Mouse (Mus musculus): ENCODE data around the gene Terf2ip.
A peak's percentile ranks its signal among the peaks of the same experiment; 100 is the strongest.

The Terf2ip gene

DNA sequence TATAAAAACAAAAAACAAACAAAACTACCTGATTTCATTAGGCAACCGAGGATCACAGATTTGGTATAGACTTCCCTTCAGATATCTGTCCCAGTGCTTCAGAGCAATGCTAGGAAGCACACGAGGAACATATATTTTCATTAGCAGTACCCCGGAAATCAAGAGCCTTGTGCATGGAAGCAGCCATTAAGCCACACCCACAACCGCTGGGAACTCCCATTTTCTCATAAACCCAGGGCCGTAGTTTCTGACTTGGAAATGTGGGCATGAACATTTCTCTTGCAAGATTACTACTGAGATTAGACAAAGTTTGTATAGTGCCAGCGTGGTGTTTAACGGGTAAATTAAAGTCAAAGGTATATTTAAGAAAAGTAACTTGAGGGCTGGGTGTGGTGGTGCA lies 1.6 kb upstream of the Terf2ip start:
- DNase-seq (ENCODE audit: low spot score), result no peak

DNA sequence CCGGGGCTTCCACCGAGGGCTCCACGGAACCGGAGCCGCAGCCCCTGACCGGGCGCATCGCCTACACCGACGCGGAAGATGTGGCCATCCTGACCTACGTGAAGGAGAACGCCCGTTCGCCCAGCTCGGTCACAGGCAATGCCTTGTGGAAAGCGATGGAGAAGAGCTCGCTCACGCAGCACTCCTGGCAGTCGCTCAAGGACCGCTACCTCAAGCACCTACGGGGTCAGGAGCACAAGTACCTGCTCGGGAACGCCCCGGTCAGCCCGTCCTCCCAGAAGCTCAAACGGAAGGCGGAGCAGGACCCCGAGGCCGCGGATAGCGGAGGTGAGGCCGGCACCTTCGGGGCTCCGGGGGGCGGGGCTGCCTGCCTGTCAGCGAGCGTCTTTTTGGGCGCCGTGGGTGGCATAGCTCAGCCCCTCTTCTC lies 631 bp downstream of the Terf2ip start:
- DNase-seq (ENCODE audit: low spot score), result no peak

DNA sequence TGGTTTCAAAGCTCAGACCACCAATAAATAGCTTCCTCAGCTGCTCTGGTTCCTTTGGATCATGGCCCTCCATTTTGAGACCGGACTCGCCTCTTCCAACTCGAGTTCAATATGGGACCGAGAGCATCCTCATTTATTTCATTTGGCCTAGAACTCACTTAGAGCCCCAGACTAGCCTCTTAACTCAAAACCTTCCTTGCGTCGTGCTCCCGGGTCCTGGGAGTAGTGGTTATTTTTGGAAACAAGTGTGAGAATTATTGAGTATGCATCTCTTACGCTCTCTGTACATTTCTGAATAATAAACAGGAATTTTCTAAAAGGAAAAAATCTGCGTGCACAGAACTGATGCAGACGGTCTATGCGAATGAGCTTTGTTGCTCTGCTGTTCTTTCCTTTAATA lies 3.7 kb downstream of the Terf2ip start, which contains the start of gene Gm6793:
Gene Gm6793 (minus strand): TSS at position 101 of the 400 bp plus-strand sequence.
- DNase-seq (ENCODE audit: low spot score), result no peak

DNA sequence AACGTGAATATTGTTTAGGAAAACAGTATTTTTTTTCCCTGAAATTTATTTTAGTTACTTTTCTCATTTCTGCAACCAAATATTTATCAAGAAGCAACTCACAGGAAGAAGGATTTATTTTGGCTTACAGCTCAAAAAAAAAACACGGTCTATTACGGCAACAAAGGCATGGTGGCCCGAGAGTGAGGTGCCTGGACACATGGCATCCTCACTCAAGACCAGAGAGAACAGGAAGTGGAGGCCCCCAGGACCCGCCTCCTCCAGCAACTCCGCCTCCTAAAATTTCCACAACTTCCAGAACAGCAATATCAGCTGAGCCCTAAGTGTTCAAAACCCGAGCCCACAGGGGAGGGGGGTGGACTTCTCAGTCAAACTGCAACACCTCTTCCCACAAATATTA lies 18.3 kb downstream of the Terf2ip start:
- no peak for DNase-seq (ENCODE audit: low spot score)

DNA sequence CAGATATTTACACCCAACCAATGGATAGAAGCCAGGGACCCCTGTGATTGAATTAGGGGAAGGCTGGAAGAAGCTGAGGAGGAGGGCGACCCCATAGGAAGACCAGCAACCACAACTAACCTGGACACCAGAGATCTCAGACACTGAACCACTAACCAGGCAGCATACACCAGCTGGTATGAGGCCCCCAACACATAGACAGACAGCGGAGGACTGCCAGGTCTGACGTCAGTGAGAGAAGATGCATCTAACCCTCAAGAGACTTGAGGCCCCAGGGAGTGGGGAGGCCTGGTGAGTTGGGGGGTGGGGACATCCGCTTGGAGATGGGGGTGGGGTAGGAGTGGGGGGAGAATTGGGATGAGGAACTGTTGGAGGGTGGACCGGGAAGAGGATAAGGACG lies 19.5 kb downstream of the Terf2ip start:
- no peak for DNase-seq (ENCODE audit: low spot score)

DNA sequence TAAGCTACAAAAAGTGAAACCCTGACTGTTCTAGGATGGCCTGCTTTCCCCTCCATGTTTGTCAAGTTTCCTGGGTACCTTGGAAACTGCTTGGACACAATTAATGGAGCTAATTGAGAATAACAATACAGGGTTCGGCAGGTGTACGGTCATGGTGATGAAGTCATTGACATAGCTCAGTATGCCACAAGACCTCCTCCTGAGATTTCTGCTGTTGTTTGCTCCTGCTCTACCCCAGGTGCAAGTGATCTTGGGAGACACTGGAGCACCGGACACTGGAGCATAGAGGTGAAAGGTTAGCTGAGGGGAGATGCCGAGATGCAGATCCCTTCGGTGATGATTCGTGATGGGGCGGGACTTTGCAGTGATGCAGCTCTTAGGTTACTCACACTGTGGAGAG lies 21.9 kb downstream of the Terf2ip start:
- DNase-seq (ENCODE audit: low spot score), result no peak

DNA sequence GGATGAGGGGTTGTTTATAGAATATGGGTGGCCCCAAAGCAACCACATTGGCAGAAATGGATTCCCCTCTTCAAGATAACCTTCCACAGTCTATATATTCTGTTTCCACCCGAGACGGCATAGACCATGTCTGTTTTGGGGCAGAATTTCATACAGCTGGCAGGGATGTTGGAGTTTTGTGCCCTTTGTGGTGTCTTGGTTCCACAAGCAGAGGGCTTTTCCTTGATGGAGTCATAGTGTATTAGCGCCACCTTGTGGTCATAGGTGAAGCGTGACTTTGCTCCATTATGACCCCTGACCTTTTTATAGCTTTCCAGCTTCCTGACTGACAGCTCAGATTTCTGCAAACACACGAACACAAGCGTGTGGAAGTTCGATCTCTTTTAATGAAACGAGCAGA lies 23.4 kb downstream of the Terf2ip start:
- DNase-seq (ENCODE audit: low spot score), result no peak

DNA sequence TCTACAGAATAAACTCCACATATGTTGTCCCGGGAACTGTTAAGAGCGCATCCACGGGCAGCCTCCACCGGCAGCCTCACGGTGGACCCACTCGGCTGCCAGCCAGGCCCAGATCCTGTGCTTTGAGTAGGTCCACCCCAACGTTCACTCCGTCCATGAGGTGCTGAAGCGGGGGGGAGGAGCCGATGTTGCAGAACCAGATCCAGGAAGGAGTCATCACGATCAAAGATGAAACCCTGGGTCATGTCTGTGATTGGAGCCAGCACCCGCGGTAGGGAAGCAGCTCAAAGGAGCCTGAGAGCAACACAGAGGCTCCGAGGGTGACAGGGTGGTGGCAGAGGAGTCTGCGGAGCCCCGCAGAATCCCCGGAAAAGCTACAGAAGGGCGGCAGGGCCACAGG lies 26.3 kb downstream of the Terf2ip start:
- DNase-seq (ENCODE audit: low spot score), result no peak

DNA sequence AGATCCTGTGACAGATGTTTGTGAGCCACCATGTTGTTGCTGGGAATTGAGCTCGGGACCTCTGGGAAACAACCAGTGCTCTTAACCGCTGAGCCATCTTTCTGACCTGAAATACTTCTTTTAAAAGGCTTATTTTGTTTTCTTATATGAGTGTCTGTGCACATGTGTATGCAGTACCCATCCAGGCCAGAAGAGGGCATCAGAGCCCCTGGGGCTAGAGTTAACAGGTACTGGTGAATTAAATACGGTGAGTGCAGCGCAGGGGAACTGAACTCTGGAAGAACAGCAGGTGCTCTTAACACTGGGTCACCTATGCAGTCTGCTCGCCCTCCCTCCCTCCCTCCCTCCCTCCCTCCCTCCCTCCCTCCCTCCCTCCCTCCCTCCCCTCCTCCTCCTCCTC lies 34.0 kb downstream of the Terf2ip start:
- DNase-seq (ENCODE audit: low spot score), result no peak

DNA sequence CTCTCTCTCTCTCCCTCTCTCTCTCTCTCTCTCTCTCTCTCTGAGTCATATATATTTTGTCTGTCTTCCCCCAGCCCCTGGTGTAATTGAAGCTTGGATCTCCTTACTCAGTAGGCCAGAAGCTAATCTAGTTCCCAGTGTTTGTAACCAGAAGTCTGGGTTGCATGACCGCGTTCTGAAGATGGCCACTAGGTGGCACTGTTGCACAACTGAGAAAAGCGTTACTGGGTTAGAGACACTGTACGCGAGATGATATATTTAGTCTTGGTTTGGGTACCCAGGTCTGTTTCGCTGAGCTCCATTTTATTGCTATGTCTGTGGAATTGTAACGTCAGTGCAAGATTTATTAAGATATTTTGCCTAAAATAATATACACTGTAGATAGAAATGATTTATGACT lies 34.7 kb downstream of the Terf2ip start:
- DNase-seq (ENCODE audit: low spot score), result peak; percentile 46

DNA sequence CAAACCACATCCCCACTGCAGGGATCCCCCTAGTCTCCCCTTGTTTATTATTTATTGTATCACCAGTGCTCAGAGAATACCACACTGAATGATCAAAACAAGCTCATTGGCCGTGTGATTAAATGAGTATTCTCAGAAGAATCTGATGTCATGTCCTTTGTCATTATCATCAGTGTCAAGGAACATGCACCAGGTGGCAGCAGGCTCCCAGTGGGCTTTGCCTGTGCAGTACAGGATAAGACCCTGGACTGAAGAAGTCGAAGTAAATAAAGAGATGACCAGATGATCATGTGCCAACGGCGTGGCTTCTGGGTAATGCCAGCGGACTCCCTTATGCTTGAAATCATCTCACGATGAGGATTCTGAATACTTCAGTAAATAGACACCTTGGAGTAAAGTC lies 37.1 kb downstream of the Terf2ip start:
- no peak for DNase-seq (ENCODE audit: low spot score)

DNA sequence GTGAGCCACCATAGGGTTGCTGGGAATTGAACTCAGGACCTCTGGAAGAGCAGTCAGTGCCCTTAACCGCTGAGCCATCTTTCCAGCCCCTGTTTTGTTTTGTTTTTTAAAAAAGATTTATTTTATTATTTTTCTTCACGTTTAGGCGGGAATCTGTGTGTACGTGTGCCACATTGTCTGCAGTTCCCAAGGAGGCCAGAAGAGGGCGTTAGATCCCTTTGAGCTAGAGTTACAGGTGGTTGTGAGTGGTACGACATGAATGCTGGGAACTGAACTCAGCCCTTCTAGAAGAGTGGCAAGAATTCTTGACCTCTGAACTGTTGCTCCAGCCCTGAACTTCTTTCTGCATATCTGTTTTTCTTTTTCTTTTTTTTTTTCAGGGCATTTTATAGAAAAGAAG lies 38.8 kb downstream of the Terf2ip start:
- DNase-seq (ENCODE audit: low spot score), result no peak

DNA sequence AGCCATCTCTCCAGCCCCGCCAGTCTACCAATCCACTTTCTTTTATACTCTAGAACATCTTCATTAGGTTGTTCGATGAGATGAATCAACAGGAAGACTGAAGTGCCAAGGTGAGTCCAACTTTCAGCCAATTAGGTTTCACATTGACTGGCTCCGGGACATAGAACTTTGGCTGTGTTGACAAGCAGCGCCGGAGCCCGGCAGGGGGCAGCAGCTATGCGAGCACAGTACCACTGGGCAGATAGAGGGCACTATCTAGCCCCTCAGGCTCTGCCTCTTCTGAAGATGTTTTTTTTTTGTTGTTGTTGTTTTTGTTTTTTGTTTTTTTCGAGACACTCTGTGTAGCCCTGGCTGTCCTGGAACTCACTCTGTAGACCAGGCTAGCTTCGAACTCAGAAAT lies 40.3 kb downstream of the Terf2ip start:
- DNase-seq (ENCODE audit: low spot score), result no peak

DNA sequence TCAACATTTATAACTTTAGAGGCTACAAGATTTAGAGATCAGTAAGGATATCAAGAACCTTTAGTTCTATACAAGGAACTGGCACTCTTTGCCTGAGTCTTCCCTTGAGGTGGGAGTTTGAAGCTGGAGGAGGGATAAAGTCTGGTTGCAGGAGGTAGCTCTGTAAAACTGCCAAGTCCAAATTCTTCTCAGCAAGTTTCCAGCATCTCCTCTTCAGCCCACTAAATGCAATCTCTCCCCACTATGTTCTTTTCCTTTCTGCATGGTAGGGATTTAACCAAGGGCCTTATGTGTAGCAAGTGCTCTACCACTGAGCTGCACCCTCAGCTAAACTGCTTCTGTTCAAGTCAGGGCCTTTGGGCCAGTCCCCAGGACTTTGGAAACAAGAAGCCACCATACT lies 43.3 kb downstream of the Terf2ip start:
- DNase-seq (ENCODE audit: low spot score), result no peak

DNA sequence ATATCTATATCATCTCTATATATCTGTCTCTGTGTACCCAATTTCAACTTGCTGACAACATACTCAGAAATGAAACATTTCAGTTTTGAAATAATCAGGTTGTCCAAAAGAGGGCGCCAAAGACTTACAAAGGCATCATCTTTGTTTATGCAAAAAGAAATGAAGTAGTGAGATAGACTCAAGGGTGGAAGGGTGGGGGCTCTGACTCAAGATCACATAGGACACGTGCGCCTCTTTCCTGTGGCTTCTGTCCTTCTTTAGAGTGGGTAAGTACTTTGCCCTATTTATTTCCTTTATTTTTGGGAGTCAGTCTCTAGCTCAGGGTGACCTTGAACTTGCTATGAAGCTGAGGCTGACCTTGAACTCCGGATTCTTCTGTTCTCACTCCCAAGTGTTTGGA lies 50.2 kb downstream of the Terf2ip start:
- no peak for DNase-seq (ENCODE audit: low spot score)

Data from urinary bladder, postnatal 10 days (tissue).